Mouse (Mus musculus) CD4-positive, CD25-positive, alpha-beta regulatory T cell, adult 2 months (primary cell): ENCODE results near the gene Socs3.

Experiments
- DNase-seq: peaks from one replicate; pipeline ENCODE4 v3.0.0-alpha.2; 2012; ENCODE audit warnings: low read depth, low spot score

Socs3 gene

GRCm38 (mm10) chr11:117969945-117970872, at the start of gene Socs3:
Gene Socs3 (minus strand): TSS chr11:117970047.
- peak; percentile 96 for DNase-seq

GRCm38 (mm10) chr11:118018328-118018727, 48.5 kb upstream of the Socs3 start:
- peak; percentile 65 for DNase-seq

DNA sequence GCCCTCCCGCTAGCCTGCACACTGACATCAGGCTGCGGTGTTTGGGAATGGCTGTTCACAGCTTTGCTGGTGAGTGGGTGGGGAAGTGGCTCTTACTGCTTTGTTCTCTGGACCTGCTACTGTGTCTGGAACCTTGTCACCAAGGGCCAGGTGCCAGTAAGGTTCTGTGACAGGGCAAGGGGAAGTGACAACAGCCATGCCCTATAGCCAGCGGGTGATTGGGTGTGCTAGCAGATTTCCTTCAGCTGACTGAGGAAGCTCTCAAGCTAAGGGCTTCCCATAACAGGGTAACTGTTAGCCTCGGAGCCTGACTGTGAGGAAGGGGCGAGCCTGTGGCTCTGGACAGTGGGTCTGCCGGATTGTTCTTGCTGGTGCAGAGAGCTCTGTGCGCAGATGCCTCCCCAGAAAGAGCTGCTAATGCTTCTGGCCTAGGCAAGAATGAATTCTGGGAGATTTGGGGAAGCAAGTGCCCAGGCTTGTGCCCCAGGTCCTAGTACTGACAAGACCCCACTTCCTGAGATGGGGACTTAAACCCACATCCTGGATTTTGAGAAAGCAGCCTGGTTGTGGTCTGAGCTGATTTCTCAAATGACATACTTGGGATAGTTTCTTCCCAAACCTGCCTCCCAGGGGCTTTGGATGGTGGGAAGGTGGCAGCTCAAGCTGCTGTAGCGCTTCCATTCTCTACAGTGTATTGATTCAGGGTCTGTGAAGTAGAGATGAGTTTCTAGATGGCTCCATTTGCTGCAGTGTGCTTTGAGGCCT, 45.7 kb upstream of the Socs3 start:
- DNase-seq: peak; percentile 60

GRCm38 (mm10) chr11:118014391-118014995, 44.6 kb upstream of the Socs3 start:
- DNase-seq: peak; percentile 74

- no peak for DNase-seq
These were observed 43.5 kb upstream of the Socs3 start for GRCm38 (mm10) chr11:118013339-118013738.

DNA sequence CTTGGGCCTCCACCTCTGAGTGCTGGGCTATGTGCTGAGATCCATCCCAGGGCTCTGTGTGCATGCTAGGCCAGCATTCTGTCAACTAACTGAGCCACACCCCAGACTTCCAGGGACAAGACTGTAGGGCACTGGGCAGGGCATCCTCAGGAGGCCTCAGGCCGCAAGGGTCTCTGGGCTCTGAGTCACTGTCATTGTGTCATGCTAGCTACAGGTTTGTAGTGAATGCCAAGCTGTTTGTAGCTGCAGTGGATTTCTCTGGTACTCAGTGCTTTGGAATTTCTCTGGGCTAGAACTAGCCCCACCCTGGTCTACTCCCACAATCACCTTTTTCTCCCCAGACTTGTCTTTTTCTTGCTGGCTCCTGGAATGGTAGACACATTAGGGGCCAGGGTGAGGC, 42.7 kb upstream of the Socs3 start:
- no peak for DNase-seq

GRCm38 (mm10) chr11:118009865-118010571, 40.2 kb upstream of the Socs3 start:
- no peak for DNase-seq

GRCm38 (mm10) chr11:118008843-118009242, 39.0 kb upstream of the Socs3 start:
- DNase-seq: no peak

GRCm38 (mm10) chr11:118008144-118008805, 38.4 kb upstream of the Socs3 start:
- no peak for DNase-seq

GRCm38 (mm10) chr11:118007460-118008143, 37.8 kb upstream of the Socs3 start:
- peak; percentile 64 for DNase-seq

- DNase-seq: no peak
These were observed 34.4 kb upstream of the Socs3 start for GRCm38 (mm10) chr11:118004217-118004616.

DNA sequence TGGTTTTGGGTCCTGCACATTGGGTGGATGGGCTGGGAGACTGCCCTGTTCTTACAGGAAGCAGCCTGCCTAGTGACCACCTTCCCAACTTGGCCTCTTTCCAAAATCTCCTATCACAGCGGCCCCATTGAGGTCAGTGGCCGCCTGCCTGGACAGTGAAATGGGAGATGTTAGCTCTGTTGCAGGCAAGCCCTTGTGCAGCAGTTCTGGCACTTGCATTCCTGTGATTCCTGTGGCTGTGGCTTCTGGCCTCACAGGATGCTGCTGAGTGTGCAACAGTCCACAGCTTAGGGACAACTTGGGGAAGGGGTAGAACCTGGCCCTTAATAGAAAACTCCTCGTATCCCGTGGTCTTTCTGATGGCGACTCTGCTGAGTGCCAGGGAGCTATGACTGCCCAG, 33.9 kb upstream of the Socs3 start:
- no peak for DNase-seq

GRCm38 (mm10) chr11:118003176-118003575, 33.3 kb upstream of the Socs3 start:
- no peak for DNase-seq

DNA sequence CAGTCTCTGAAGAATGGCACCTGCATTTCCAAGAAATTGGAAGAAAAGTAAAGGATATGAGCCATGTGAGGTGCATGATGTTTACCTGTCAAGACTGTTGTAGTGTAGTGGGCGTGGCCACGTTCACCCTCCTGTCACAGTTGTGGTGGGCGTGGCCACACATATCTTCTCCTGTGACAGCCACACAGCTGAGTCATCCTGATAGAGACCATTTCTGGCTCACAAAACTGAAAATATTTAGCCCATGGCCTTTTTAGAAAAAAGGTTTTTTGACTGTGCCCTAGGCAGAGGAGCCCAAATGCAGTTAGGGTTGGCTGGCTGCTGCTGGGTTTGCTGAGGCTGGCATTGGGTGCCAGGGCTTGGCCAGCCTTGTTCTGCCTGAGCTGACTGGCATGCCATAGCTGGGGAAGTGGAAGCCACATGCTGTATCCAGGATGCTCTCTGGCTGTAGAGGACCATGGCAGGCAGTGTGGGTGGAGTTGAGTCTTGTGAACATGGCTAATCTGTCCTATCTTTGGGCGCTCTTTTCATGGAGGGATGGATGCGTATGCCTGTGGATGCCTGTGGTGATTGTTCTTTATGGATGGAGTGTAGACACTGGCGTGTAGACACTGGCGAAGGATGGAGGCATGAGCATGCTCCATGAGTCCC, 30.8 kb upstream of the Socs3 start:
- DNase-seq: peak; percentile 54

GRCm38 (mm10) chr11:118000083-118000482, 30.2 kb upstream of the Socs3 start:
- no peak for DNase-seq

DNA sequence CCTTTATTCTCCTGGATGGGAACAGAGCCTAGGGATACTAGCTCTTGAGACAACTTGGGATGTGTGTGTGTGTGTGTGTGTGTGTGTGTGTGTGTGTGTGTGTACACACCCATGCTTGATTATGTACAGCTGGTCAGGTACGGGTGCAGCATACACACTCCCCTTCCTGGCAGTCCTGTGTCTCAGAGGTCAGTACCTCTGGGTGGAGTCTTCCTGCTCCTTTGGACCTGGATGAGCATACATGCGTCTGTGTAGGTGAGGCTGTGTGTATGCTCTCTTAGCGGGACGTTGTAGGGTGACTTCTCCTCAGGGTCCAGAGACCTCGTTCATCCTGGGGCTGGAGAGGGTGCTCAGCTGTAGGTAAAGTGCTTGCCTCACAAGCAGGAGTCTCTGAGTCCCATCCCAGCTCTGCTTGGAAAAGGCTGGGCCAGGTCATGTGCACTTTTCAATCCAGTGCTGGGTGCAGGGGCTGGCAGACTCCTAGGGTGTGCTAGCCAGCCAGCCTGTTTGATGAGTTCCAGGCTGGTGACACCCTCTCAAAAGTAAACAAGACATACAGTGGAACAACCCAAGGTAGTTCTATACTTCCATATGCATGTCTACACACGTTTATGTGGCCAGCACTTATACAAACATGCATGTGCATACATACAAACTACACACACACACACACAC, 29.6 kb upstream of the Socs3 start:
- DNase-seq: no peak

- no peak for DNase-seq
These were observed 28.5 kb upstream of the Socs3 start for GRCm38 (mm10) chr11:117998356-117998755.

DNA sequence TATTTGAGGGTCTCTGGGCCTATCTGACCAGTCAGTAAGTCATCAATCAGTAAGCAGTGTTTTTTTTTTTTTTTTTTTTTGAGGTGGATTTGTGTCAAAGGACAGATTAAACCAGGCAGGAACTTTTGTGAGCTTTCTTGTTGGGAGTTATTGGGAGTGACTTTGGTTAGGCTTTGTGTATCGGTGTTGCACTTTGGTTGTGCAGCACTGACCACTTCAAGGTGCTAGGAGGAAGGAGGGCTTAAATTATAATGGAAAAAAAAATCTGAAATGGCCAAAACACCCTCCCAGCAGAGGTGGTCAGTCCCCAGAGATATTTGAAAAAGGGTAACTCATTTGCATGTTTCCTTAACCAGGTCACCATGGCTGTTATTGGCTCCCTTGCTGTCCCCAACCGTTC, 27.2 kb upstream of the Socs3 start:
- no peak for DNase-seq

- DNase-seq: no peak
These were observed 26.2 kb upstream of the Socs3 start for GRCm38 (mm10) chr11:117996066-117996465.
